Mouse (Mus musculus) forebrain, embryonic 16.5 days (tissue): ENCODE measurements around the gene Atrx. TPM values are rescaled to one million over a fixed set of nuclear protein-coding genes. Genes with fewer than 3 reads are reported as not detected.
A peak's percentile ranks its signal among the peaks of the same experiment; 100 is the strongest.

ENCODE experiments used
- ATAC-seq: fragments of 200-750 bp; cut with Nextera tagmentation; 2 replicates; pipeline ENCODE4 v1.8.0; 2017; ENCODE audit warnings: mild to moderate bottlenecking, moderate library complexity
- H3K27ac ChIP-seq: fragments of 300-500 bp; sonication (generic); 2 replicates; pipeline ENCODE4 v1.5.1; 2014; ENCODE audit warnings: low read length, control low read depth
- H3K27me3 ChIP-seq: fragments of 300-500 bp; sonication (generic); replicated peaks from 2 replicates; pipeline ENCODE4 v1.6.1; 2014; ENCODE audit warnings: low read length; ENCODE audit not compliant: control insufficient read depth, insufficient read depth
- H3K36me3 ChIP-seq: fragments of 300-500 bp; sonication (generic); 2 replicates; pipeline ENCODE4 v1.6.1; 2014; ENCODE audit not compliant: control insufficient read depth, insufficient read depth
- H3K4me1 ChIP-seq: fragments of 300-500 bp; sonication (generic); replicated peaks from 2 replicates; pipeline ENCODE4 v1.6.1; 2014; ENCODE audit warnings: low read length; ENCODE audit not compliant: control insufficient read depth, insufficient read depth
- H3K4me2 ChIP-seq: fragments of 300-500 bp; sonication (generic); 2 replicates; pipeline ENCODE4 v1.6.1; 2014; ENCODE audit warnings: mild to moderate bottlenecking, low read length, control low read depth
- H3K4me3 ChIP-seq: fragments of 300-500 bp; sonication (generic); replicated peaks from 2 replicates; pipeline ENCODE4 v1.5.1; 2014; ENCODE audit warnings: mild to moderate bottlenecking, low read length, control low read depth
- H3K9ac ChIP-seq: fragments of 300-500 bp; sonication (generic); replicated peaks from 2 replicates; pipeline ENCODE4 v1.6.1; 2014; ENCODE audit warnings: low read depth, low read length, control low read depth
- H3K9me3 ChIP-seq: fragments of 300-500 bp; sonication (generic); 2 replicates; pipeline ENCODE4 v1.6.1; 2016; ENCODE audit warnings: low read length; ENCODE audit not compliant: control insufficient read depth
- WGBS: fragments of 180-500 bp; shearing (Covaris S2); extraction: QIAGEN DNeasy Blood & Tissue Kit; methylation state at CpG from one replicate; pipeline ENCODE4 v1.1.7; 2014; 5-methylcytosine and 5-hydroxymethylcytosine counted together
- polyA plus RNA-seq: library from polyadenylated mRNA; unstranded; fragments of >200 nt; fragmentation: Nextera tagmentation; extraction: Ambion mirVana; gene quantifications from 2 replicates; pipeline ENCODE4 v1.2.1, GENCODE M21; 2015

The Atrx gene
- polyA plus RNA-seq, 1 experiment from 2014 or later: 309 TPM

DNA sequence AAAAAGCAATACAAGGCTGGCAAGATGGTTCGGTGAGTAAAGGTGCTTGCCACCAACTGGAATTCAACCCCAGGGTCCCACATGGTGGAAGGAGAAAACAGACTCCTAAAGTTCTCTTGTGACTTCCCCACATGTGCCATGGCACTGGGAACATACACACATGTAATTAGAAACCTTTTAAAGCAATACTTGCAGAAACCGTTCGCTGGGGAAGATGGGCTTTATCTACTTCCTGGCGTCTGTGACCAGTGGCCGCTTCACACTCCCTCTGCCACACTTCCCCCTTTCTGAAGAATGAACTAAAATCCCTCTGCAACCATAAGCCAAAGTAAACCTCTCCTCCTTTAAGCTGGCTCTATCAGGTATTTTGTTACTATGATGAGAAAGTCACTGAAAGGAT is 104.7 kb downstream of the Atrx start:
- WGBS: 94% methylated on average over 5 of the region's 5 CpGs
- H3K9ac ChIP-seq: no peak overlapping the region
- no peaks in the 10 kb centered on the region for H3K27me3 ChIP-seq
- no peak overlapping the region for H3K27ac ChIP-seq
- no peak for ATAC-seq
- no peaks in the 10 kb centered on the region for H3K4me1 ChIP-seq
- no peak overlapping the region for H3K4me3 ChIP-seq
- H3K9me3 ChIP-seq: no peaks in the 10 kb centered on the region
- H3K4me2 ChIP-seq: no peak overlapping the region
- no peaks in the 10 kb centered on the region for H3K36me3 ChIP-seq

DNA sequence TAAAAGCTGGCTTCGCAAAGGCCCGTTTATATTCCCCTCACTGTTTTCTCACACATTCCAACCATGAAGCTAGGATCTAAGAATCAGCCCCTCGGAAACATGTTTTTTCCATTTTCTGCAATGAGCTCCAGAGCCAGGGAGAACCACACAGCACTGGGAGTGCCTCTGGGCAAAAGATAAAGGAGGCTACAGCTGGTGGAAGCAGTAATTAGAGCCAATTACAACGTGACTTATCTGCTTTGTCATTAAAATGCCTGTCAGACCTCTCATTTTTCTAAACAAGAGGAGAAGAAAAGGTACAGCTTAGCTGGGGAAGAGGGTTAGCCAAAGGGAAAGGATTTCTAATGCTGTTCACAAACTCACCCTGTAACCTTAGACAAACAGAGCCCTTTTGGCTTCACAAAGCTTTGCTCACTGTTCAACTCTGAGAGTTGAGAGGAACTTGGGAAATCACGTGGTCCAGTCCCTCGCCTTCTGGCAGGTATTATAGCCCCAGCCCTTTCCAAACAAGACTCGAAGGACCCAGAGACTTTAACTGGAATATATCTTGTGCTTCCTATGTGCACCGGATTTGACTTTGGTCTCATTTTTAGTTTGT is 134.3 kb downstream of the Atrx start:
- Histone ChIP-seq H3K4me1 (no peaks in the 10 kb centered on the region), H3K4me2 (no peak overlapping the region), H3K9ac (no peak overlapping the region), H3K4me3 (no peak overlapping the region), H3K27me3 (no peaks in the 10 kb centered on the region), H3K27ac (no peak overlapping the region), H3K36me3 (no peaks in the 10 kb centered on the region), H3K9me3 (no peaks in the 10 kb centered on the region)
- peak; percentile 67 for ATAC-seq
- WGBS: 39% methylated on average over 8 of the region's 8 CpGs

DNA sequence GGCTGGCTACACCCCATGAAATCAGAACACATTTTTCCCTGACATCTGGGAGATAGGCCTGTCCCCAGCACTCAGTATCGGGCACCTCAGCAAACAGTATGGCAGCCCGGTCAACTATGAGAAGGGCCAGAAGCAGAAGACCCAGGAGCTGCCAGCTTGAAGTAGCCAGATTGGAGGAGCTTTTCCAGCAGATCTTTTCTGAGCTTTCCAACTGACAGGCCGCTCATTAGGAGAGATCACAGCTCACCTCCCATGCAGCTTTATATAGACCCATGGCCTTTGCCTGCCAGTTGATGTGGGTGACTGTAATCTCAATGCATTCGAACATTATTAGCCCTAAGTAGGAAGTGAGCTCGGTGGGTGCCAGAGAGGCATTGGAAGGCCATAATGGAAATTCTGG is 155.9 kb downstream of the Atrx start:
- ATAC-seq: no peak
- Histone ChIP-seq H3K27me3 (no peaks in the 10 kb centered on the region), H3K36me3 (no peaks in the 10 kb centered on the region), H3K9me3 (no peaks in the 10 kb centered on the region), H3K27ac (no peak overlapping the region), H3K9ac (no peak overlapping the region), H3K4me3 (no peak overlapping the region), H3K4me1 (no peaks in the 10 kb centered on the region), H3K4me2 (no peak overlapping the region)
- WGBS: 87% methylated on average over 5 of the region's 5 CpGs

DNA sequence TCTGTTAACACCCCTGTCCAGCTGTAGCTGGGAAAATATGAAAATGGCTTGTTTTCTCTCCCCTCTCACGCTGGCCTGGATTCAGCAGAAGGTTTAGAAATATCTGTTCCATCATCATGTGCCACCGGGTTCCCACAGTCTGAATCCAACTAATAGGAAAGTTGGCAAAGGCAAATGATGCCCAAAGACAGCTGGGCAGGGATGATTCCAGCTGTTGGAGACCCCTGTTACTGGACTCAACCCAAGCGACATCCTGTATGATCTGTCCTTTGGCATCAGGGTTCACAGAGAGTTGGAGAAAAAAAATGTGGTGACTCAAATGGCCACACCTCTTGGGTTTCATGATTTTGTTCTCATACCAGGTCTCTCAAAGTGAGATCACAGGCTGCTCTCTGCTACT is 161.3 kb downstream of the Atrx start:
- H3K27ac ChIP-seq: no peak overlapping the region
- 85% methylated on average over 3 of the region's 3 CpGs for WGBS
- H3K4me3 ChIP-seq: no peak overlapping the region
- ATAC-seq: no peak
- no peak overlapping the region for H3K4me2 ChIP-seq
- no peaks in the 10 kb centered on the region for H3K36me3 ChIP-seq
- H3K9me3 ChIP-seq: no peaks in the 10 kb centered on the region
- H3K27me3 ChIP-seq: peaks cover 4% of the 10 kb centered on the region; the same call in 1 of the 2 replicates
- peaks cover 7% of the 10 kb centered on the region; the same call in 1 of the 2 replicates for H3K4me1 ChIP-seq
- H3K9ac ChIP-seq: no peak overlapping the region

GRCm38 (mm10) chrX:105767177-105767764 is 161.9 kb downstream of the Atrx start:
- H3K4me2 ChIP-seq: no peak overlapping the region
- 38% methylated on average over 9 of the region's 9 CpGs for WGBS
- H3K9me3 ChIP-seq: no peaks in the 10 kb centered on the region
- ATAC-seq: no peak
- H3K4me1 ChIP-seq: peaks cover 7% of the 10 kb centered on the region; the same call in 1 of the 2 replicates
- H3K27me3 ChIP-seq: peaks cover 9% of the 10 kb centered on the region; the same call in 1 of the 2 replicates
- no peaks in the 10 kb centered on the region for H3K36me3 ChIP-seq
- no peak overlapping the region for H3K9ac ChIP-seq
- no peak overlapping the region for H3K27ac ChIP-seq
- no peak overlapping the region for H3K4me3 ChIP-seq

DNA sequence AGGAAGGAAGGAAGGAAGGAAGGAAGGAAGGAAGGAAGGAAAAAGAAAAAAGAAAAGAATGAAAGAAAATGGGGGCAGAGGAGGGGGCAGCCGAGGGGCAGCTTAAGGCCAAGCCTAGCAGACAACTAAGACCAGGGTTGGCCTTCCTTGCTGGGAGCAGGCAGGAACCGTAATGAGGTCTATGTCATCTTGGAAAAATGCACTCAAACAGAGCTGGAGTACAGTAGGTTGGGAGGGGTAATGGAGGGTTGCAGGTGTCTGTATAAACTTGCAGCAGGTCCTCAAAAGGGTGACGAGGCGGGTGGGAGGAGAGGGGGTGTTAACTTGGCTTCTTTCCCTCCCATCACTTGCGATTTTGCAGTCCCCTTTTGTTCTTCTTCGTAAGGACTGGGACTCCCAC is 163.2 kb downstream of the Atrx start:
- H3K4me1 ChIP-seq: peaks cover 7% of the 10 kb centered on the region; the same call in 1 of the 2 replicates
- no peak overlapping the region for H3K9ac ChIP-seq
- H3K4me2 ChIP-seq: no peak overlapping the region
- no peak overlapping the region for H3K27ac ChIP-seq
- no peaks in the 10 kb centered on the region for H3K36me3 ChIP-seq
- H3K27me3 ChIP-seq: peaks cover 9% of the 10 kb centered on the region; the same call in 1 of the 2 replicates
- no peak overlapping the region for H3K4me3 ChIP-seq
- WGBS: 21% methylated on average over 6 of the region's 6 CpGs
- no peak for ATAC-seq
- H3K9me3 ChIP-seq: no peaks in the 10 kb centered on the region

GRCm38 (mm10) chrX:105765005-105765706 is 164.0 kb downstream of the Atrx start:
- no peak overlapping the region for H3K27ac ChIP-seq
- WGBS: 18% methylated on average over 25 of the region's 36 CpGs
- peak overlapping the region; percentile 48 for H3K4me3 ChIP-seq
- no peak overlapping the region for H3K9ac ChIP-seq
- ATAC-seq: peak; percentile 4; the same call in 1 of the 2 replicates
- no peaks in the 10 kb centered on the region for H3K9me3 ChIP-seq
- H3K36me3 ChIP-seq: no peaks in the 10 kb centered on the region
- peaks cover 7% of the 10 kb centered on the region; the same call in 1 of the 2 replicates for H3K4me1 ChIP-seq
- peaks cover 9% of the 10 kb centered on the region; the same call in 1 of the 2 replicates for H3K27me3 ChIP-seq
- H3K4me2 ChIP-seq: peak overlapping the region; percentile 58

DNA sequence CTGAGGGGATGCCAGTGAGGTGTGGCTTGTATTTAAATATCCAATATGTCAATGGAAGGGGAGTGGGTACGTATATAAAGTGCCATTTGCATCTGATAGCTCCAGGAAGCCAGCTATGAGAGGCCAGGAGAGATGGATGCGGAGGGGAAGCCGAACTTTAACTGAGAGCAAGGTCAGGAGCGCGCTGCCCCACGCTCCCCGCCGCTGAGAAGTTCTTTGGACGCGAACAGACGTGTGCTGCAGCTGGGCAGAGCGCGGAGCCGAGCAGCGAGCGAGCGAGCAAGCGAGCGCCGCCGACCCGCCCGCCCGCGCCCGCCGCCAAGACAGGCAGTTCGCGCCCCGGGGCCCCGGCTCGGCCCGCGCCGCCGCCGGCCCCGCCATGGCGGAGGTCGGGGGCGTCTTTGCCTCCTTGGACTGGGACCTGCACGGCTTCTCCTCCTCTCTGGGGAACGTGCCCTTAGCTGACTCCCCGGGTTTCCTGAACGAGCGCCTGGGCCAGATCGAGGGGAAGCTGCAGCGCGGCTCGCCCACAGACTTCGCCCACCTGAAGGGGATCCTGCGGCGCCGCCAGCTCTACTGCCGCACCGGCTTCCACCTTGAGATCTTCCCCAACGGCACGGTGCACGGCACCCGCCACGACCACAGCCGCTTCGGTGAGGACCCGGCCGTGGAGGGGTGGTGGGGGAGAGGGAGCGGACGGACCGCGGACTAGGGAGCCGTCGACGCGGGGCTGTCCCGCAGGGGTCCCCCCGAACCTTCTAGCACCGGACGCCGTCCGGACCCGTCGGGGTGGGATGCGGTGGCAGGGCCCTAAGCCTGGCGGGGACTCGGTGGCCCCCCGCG is 164.8 kb downstream of the Atrx start, which contains the start of gene Fgf16:
Fgf16 (plus strand) TSS at position 118 of the 843 bp plus-strand sequence.
- Histone ChIP-seq H3K27me3 (peaks cover 9% of the 10 kb centered on the region; the same call in 1 of the 2 replicates), H3K9me3 (no peaks in the 10 kb centered on the region), H3K4me3 (peak within 1 kb of the TSS; percentile 48), H3K9ac (peak within 1 kb of the TSS; percentile 39; the same call in 1 of the 2 replicates), H3K4me2 (peak within 1 kb of the TSS; percentile 58), H3K27ac (no peak within 1 kb of the TSS), H3K36me3 (no peaks in the 10 kb centered on the region), H3K4me1 (peaks cover 7% of the 10 kb centered on the region; the same call in 1 of the 2 replicates)
- 13% methylated on average over 53 of the region's 86 CpGs for WGBS
- ATAC-seq: peak; percentile 47
